28 mouse cellular contexts compared by ENCODE assay signal in genomic region chr15:12849373-12849772, GRCm38 (mm10). TPM values are rescaled to one million over a fixed set of nuclear protein-coding genes. Genes with fewer than 3 reads are reported as not detected.
DNase-seq lines count a peak whose midpoint lies in the region; ATAC-seq and TF ChIP-seq lines count a peak whose summit lies in the region.
"Had no signal": no experiment of that assay in that cellular context is flagged by ENCODE, and none has a peak within 500 bp of the region (broad histone marks: within the 10 kb centered on the region; RNA-seq: fewer than 3 reads in every experiment).

No protein-coding gene starts in this region.

- 85% methylated on average over 4 of the region's 4 CpGs for WGBS in intestine, postnatal 0 days
- 79% methylated on average over 4 of the region's 4 CpGs for WGBS in intestine, embryonic 15.5 days
- 74% methylated on average over 4 of the region's 4 CpGs for WGBS in lung, postnatal 0 days

- TF ChIP-seq POLR2A in embryonic fibroblast, embryonic 13.5 days (IDR thresholded peaks at IDR 0.05; ENCODE audit: low read depth, low read length) = no peak

- H3K4me3 ChIP-seq in gastrocnemius, adult 2 months = no peak overlapping the region
- H3K4me3 ChIP-seq in intestine, postnatal 0 days (ENCODE audit: low read depth, low read length) = no peak overlapping the region
- no peak overlapping the region for H3K4me3 ChIP-seq in intestine, embryonic 15.5 days (replicated peaks)
- H3K4me3 ChIP-seq in lung, postnatal 0 days (ENCODE audit: low read depth, low read length) = no peak overlapping the region
- H3K4me3 ChIP-seq in embryonic fibroblast, embryonic 13.5 days (ENCODE audit: insufficient read depth, low read length) = no peak overlapping the region
- H3K4me3 ChIP-seq: hindbrain, embryonic 12.5 days; kidney, embryonic 15.5 days; liver, embryonic 15.5 days; lung, embryonic 15.5 days; megakaryocyte, embryonic 14.5 days; midbrain, embryonic 12.5 days; stomach, embryonic 15.5 days had no signal

- DNase-seq in gastrocnemius, adult 2 months = no peak
- DNase-seq in gastrocnemius, postnatal 25 days = no peak
- DNase-seq in lung, postnatal 0 days (ENCODE audit: low spot score) = no peak
- no peak for DNase-seq in lung, postnatal 36 days
- DNase-seq: adrenal gland, adult 8-10 months; cerebellum, adult 11 months; cerebellum, adult 9-10 months; cerebellum, postnatal 36 days; kidney, adult 11 months; kidney, postnatal 36 days; layer of hippocampus, postnatal 36 days; lung, postnatal 4 days; right cerebral cortex, postnatal 25 days; thymus, adult 2 months; thymus, postnatal 36 days had no signal

- H3K4me1 ChIP-seq in intestine, postnatal 0 days (replicated peaks; ENCODE audit: control insufficient read depth, insufficient read depth, low read length) = no peaks in the 10 kb centered on the region
- H3K4me1 ChIP-seq in intestine, embryonic 15.5 days (replicated peaks) = no peaks in the 10 kb centered on the region
- H3K4me1 ChIP-seq in lung, postnatal 0 days (ENCODE audit: insufficient read depth, low read depth, low read length) = no peaks in the 10 kb centered on the region
- H3K4me1 ChIP-seq in embryonic fibroblast, embryonic 13.5 days (ENCODE audit: control insufficient read depth, insufficient read depth, low read length) = peaks cover 3% of the 10 kb centered on the region
- H3K4me1 ChIP-seq: hindbrain, embryonic 12.5 days; kidney, embryonic 15.5 days; lung, embryonic 15.5 days; megakaryocyte, embryonic 14.5 days; midbrain, embryonic 12.5 days; stomach, embryonic 15.5 days had no signal

- no peaks in the 10 kb centered on the region for H3K27me3 ChIP-seq in intestine, postnatal 0 days (replicated peaks; ENCODE audit: control insufficient read depth, insufficient read depth, low read length)
- no peaks in the 10 kb centered on the region for H3K27me3 ChIP-seq in intestine, embryonic 15.5 days (replicated peaks)
- no peaks in the 10 kb centered on the region for H3K27me3 ChIP-seq in lung, postnatal 0 days (replicated peaks; ENCODE audit: insufficient read depth, low read length)
- H3K27me3 ChIP-seq: hindbrain, embryonic 12.5 days; kidney, embryonic 15.5 days; liver, embryonic 15.5 days; lung, embryonic 15.5 days; megakaryocyte, embryonic 14.5 days; midbrain, embryonic 12.5 days; stomach, embryonic 15.5 days had no signal

- intact Hi-C loops in gastrocnemius, adult 2 months (cut with DNase I) = no loop called here

- H3K9ac ChIP-seq in intestine, postnatal 0 days (ENCODE audit: low read depth, low read length) = no peak overlapping the region
- no peak overlapping the region for H3K9ac ChIP-seq in intestine, embryonic 15.5 days
- no peak overlapping the region for H3K9ac ChIP-seq in lung, postnatal 0 days (replicated peaks; ENCODE audit: low read depth)
- H3K9ac ChIP-seq: hindbrain, embryonic 12.5 days; kidney, embryonic 15.5 days; liver, embryonic 15.5 days; lung, embryonic 15.5 days; midbrain, embryonic 12.5 days; stomach, embryonic 15.5 days had no signal

- ATAC-seq in intestine, postnatal 0 days = no peak
- ATAC-seq in intestine, embryonic 15.5 days = no peak
- ATAC-seq in lung, postnatal 0 days = no peak
- ATAC-seq: forebrain, embryonic 14.5 days had no signal

- H3K9me3 ChIP-seq in intestine, postnatal 0 days (ENCODE audit: control insufficient read depth) = no peaks in the 10 kb centered on the region
- no peaks in the 10 kb centered on the region for H3K9me3 ChIP-seq in intestine, embryonic 15.5 days
- no peaks in the 10 kb centered on the region for H3K9me3 ChIP-seq in lung, postnatal 0 days (ENCODE audit: low read length)
- H3K9me3 ChIP-seq: G1E; hindbrain, embryonic 12.5 days; kidney, embryonic 15.5 days; liver, embryonic 15.5 days; lung, embryonic 15.5 days; megakaryocyte, embryonic 14.5 days; midbrain, embryonic 12.5 days; stomach, embryonic 15.5 days had no signal

- H3K36me3 ChIP-seq in intestine, postnatal 0 days (ENCODE audit: control insufficient read depth, insufficient read depth) = peaks cover 68% of the 10 kb centered on the region
- peaks cover 5% of the 10 kb centered on the region for H3K36me3 ChIP-seq in intestine, embryonic 15.5 days
- H3K36me3 ChIP-seq in lung, postnatal 0 days (ENCODE audit: insufficient read depth, low read length) = peaks cover 18% of the 10 kb centered on the region; the same call in 1 of the 2 replicates

- 0 out of 2 replicates have a peak, but pooled peaks have one; percentile 9 for TF ChIP-seq CTCF in gastrocnemius, adult 2 months (IDR thresholded peaks at IDR 0.05)
- peak; percentile 44 for TF ChIP-seq CTCF in intestine, postnatal 0 days (IDR thresholded peaks at IDR 0.05; ENCODE audit: low read depth)
- TF ChIP-seq CTCF in lung, postnatal 0 days (IDR thresholded peaks at IDR 0.05) = peak; percentile 36
- no peak for TF ChIP-seq CTCF in embryonic fibroblast, embryonic 13.5 days (IDR thresholded peaks at IDR 0.05; ENCODE audit: borderline replicate concordance, insufficient read depth, low read length)

- H3K4me2 ChIP-seq in intestine, postnatal 0 days (replicated peaks; ENCODE audit: low read depth) = no peak overlapping the region
- no peak overlapping the region for H3K4me2 ChIP-seq in intestine, embryonic 15.5 days (replicated peaks)
- H3K4me2 ChIP-seq in lung, postnatal 0 days (replicated peaks; ENCODE audit: low read depth, low read length) = no peak overlapping the region
- H3K4me2 ChIP-seq: heart, embryonic 11.5 days; hindbrain, embryonic 12.5 days; kidney, embryonic 15.5 days; liver, embryonic 15.5 days; lung, embryonic 15.5 days; midbrain, embryonic 12.5 days; stomach, embryonic 15.5 days had no signal

- no peak for TF ChIP-seq EP300 in lung, postnatal 0 days (IDR thresholded peaks at IDR 0.05)

- no peak overlapping the region for H3K27ac ChIP-seq in gastrocnemius, adult 2 months
- no peak overlapping the region for H3K27ac ChIP-seq in intestine, postnatal 0 days (ENCODE audit: low read depth, low read length)
- no peak overlapping the region for H3K27ac ChIP-seq in intestine, embryonic 15.5 days
- no peak overlapping the region for H3K27ac ChIP-seq in lung, postnatal 0 days (ENCODE audit: low read length)
- H3K27ac ChIP-seq in embryonic fibroblast, embryonic 13.5 days (ENCODE audit: insufficient read depth, low read length) = 0 out of 2 replicates have a peak overlapping the region, but pooled peaks have one; percentile 22
- H3K27ac ChIP-seq: hindbrain, embryonic 12.5 days; kidney, embryonic 15.5 days; liver, embryonic 15.5 days; lung, embryonic 15.5 days; midbrain, embryonic 12.5 days; stomach, embryonic 15.5 days had no signal

RNA-seq across cellular contexts. Expression of gene Drosha, which starts 24.8 kb away (rescaled TPM):
- total RNA-seq in gastrocnemius, adult 2 months (2021) = 10 to 100 TPM; 33.9 to 37.6 TPM
- 10 to 100 TPM; 25.7 to 29.4 TPM for total RNA-seq in gastrocnemius, postnatal 25 days (2021)
- 8.4 and 8.9 TPM in 2 replicates for polyA plus RNA-seq in intestine, postnatal 0 days (2015; fragmentation: Nextera tagmentation; extraction: Ambion mirVana)
- 28.3 and 29.9 TPM in 2 replicates for polyA plus RNA-seq in intestine, embryonic 15.5 days (2015; fragmentation: Nextera tagmentation; extraction: Ambion mirVana)
- 9.7 and 10.3 TPM in 2 replicates for polyA plus RNA-seq in lung, postnatal 0 days (2015; fragmentation: Nextera tagmentation; extraction: Ambion mirVana)
- polyA plus RNA-seq in embryonic fibroblast, embryonic 13.5 days (2011; ENCODE audit: insufficient read length, low read depth, missing spikeins) = 38.8 and 42.0 TPM in 2 replicates

RNA-seq across cellular contexts. Expression of gene 6030458C11Rik, which starts 24.9 kb away (rescaled TPM):
- total RNA-seq in gastrocnemius, adult 2 months (2021) = 10 to 100 TPM; 21.5 to 22.7 TPM
- total RNA-seq in gastrocnemius, postnatal 25 days (2021) = 10 to 100 TPM; 18.3 to 20.0 TPM
- polyA plus RNA-seq in intestine, postnatal 0 days (2015; fragmentation: Nextera tagmentation; extraction: Ambion mirVana) = 10.0 and 12.1 TPM in 2 replicates
- polyA plus RNA-seq in intestine, embryonic 15.5 days (2015; fragmentation: Nextera tagmentation; extraction: Ambion mirVana) = 30.5 and 31.7 TPM in 2 replicates
- 17.4 and 17.7 TPM in 2 replicates for polyA plus RNA-seq in lung, postnatal 0 days (2015; fragmentation: Nextera tagmentation; extraction: Ambion mirVana)
- 20.0 and 22.5 TPM in 2 replicates for polyA plus RNA-seq in embryonic fibroblast, embryonic 13.5 days (2011; ENCODE audit: insufficient read length, low read depth, missing spikeins)
